Mouse (Mus musculus) thymus, postnatal 25 days (tissue): Measurements from ENCODE around the gene Ube2t.

Experiments
- DNase-seq: peaks from one replicate; pipeline ENCODE4 v3.0.0; 2022

Ube2t gene

DNA sequence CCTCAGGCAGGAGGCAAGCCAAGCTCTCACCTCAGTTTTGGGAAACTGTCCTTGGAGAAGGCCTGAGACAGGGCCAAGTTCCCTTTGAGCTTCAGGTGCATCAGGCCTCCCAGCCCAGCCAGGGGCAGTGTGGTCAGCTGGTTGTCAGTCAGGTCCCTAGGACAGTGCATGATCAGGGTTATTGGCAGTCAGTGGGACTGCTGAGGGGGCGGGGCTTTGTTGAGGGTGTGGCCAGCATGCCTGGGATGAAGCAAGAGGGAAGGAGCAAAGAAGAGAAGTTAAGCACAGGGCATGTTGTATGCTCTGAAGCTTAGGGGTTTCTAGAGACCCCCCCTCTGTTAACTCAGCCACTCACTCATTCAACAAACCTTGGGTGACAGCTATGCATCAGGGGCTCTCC is 33.6 kb downstream of the Ube2t start:
- DNase-seq: no peak

- no peak for DNase-seq
Observed at GRCm38 (mm10) chr1:134996471-134996870, 34.1 kb downstream of the Ube2t start.

DNA sequence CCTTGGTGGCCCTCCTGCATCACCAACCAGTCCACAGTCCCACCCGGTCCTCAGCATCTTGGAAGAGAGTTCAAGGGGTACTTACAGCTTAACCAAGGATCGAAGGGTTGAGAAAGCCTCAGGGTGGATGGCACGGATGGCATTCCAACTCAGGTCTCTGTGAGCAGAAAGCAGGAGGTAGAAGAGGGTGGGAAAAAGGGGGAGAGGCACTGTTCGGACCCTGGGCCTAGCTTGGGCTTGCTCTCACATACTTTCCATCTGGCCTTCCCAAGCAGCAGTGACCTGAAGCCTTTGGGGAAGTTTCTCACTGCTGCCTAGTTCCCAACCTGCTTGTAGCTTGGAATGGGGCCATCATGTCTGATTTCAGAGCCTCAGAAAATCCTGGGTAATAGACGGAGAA is 35.2 kb downstream of the Ube2t start:
- no peak for DNase-seq

DNA sequence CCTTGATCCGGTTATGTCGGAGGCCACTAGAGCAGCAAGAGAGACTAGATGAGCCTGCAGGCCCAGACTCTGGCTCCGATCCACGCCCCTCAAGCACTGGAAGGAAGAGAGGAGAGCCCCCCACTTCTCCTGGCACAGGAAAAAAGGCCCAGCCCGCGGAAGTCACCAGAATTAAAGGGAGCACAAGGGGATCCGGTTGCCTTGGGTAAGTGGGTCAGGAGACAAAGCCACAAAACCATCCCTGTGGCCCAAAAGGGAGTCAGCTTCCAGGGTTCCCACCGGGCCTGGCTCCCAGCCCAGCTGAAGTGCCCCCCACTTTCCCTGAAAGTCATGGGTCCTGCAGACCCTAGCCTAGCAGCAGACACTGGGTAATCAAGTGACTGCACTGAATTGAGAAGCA is 35.9 kb downstream of the Ube2t start:
- no peak for DNase-seq

DNA sequence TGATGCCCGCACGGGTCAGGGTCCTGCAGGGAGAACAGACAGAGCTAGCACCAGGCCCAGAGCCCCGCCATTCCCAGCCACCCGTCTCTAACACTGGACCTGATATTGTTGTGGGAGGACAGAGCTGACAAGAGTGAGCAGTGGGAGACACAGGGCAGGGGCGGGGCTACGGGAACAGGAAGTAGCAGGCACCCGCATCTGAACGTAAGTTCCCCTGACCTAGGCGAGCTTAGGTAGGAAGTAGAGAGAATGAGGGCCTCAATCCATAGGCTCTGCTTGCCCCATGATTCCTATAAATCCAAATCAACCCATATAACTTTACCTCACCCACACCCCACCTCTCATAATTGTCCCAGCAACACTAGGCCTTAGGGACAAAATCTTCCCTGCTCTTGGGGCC is 38.2 kb downstream of the Ube2t start:
- DNase-seq: peak; percentile 16

DNA sequence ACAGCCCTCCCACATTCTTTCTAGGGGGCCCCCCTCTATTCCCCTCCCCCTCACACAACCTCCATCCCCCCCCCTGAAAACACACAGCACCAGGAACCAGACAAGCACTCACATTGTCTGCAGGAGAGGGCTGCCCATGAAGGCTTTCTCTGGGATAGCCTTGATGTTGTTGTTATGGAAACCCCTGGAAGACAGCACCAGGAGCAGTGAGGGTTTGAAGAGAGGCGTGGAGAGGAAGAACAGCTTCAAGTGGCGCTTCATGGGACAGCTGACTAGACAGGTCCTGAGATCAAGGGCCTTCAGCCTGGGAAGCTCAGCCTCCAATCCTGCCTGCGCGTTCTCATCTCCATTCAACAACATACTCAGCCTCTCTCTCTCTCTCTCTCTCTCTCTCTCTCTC is 41.0 kb downstream of the Ube2t start:
- DNase-seq: no peak

DNA sequence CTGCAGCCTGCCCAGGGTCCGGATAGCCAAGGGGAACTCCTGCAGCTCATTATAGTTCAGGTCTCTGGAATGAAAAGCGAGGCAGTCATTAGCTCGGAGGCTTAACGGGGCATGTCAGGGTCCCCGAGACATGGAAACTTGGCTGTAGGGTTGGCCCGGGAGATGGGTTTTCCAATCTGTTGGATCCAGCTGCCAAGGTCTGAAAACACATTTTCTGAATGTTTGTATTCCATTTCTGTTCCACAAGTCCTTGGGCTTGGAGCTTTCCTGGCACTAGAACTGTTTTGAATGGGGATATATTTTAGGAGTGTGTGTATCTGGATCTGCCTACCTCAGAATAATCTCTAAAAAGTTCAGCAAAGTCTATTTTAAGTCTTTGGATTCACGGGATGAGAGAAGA is 43.3 kb downstream of the Ube2t start:
- DNase-seq: no peak

- DNase-seq: no peak
Observed at GRCm38 (mm10) chr1:135009833-135010232, 47.5 kb downstream of the Ube2t start.

GRCm38 (mm10) chr1:135011912-135012311 is 49.5 kb downstream of the Ube2t start:
- no peak for DNase-seq

GRCm38 (mm10) chr1:135012472-135012871 is 50.1 kb downstream of the Ube2t start:
- no peak for DNase-seq

- no peak for DNase-seq
Observed at GRCm38 (mm10) chr1:135014921-135015445, 52.6 kb downstream of the Ube2t start.

DNA sequence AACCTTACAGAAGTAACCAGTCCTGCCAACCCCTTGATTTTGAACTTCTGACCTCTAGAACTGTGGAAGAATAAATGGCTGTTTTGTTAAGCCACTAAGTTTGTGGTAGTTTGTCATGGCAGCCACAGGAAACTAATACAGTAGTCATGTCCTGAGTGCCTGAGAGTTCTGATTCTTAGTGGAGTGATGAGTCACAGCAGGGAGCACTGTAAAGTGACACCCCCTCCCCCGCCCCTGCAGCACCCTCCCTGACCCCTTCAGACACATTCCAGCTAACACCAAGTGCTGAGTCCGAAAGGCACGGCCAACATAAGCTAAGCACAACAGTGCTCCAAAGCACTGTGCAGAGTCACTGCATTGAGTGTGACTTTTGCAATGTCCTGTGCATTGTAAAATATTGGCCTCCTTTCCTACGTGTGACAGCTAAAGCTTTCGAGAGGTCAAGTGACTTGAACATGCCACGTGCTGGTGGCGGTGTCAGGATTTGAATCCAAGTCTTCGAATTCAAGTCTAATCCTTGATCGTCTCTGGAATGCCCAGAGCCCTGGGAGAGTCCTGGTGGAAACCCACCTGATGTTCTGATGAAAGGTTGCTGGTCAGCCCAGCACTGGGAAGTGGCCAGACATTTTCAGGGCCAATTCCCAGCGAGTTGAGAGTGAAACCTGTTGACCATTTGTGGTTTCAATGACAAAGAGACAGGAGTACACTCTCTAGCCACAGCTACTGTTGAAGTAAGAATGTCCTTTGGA is 54.7 kb downstream of the Ube2t start:
- DNase-seq: no peak

- DNase-seq: no peak
Observed at GRCm38 (mm10) chr1:135017656-135018015, 55.3 kb downstream of the Ube2t start.

- peak; percentile 34 for DNase-seq
Observed at GRCm38 (mm10) chr1:135019087-135019774, 56.9 kb downstream of the Ube2t start.

GRCm38 (mm10) chr1:135019775-135020167 is 57.4 kb downstream of the Ube2t start:
- no peak for DNase-seq

DNA sequence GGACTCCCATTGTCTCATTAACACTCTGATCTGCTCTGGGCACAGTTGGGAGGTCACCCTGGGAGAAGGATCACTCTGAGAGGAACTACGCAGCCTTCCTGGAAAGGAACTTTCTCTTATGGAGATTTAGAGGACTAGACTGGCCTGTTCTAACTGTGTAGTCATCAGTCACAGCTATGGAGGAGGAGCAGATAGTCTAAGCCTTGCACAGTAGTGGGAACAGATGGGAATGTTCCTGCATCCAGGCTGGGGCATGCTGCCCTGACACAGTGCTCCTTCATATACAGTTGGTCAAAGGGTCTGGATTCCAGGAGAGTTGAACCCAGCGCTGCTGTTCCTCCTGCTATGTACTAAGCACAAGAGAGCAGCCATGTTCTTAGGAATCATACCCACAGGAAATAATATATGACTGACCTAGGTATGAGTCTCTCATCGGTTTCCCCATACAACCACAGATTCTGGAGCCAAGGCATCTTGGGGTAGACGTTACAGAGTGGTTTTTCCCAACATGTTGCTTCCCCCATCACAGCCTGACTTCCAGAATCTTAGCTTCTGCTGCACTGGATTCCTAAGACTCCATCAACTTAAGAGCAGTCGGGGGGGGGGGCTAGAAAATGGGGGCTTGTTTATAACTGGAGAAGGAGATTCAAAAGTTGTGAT is 58.0 kb downstream of the Ube2t start:
- no peak for DNase-seq

- DNase-seq: no peak
Observed at GRCm38 (mm10) chr1:135020970-135021369, 58.6 kb downstream of the Ube2t start.

DNA sequence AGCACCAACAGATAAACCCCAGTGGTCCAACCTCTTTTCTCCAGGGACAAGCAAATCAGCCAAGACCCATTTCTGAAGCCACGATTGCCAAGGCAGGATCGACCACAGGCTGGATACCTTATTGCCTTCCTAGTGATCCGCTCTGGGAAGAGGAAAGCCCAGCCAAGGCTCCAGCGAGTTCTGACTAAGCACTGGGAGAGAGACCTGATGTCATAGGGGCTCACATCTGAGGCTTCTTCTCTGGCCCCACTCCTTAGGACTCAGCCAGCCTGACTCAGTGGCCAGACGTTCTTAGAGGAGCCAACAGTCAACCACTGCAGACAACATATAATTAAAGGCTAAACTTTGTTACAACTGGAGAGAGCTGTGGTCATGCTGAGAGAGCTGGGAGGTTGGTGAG is 59.6 kb downstream of the Ube2t start:
- no peak for DNase-seq

GRCm38 (mm10) chr1:135023583-135023982 is 61.2 kb downstream of the Ube2t start:
- no peak for DNase-seq
